Mouse (Mus musculus) mouse embryonic stem cell (cell line): ENCODE results near the gene Btbd16.

Experiments used
- in situ Hi-C, 2 experiments: fragments of 300-500 bp; cut with MboI; formaldehyde crosslinking; loops; 1 replicate in 1 of 2; 3 replicates in 1 of 2; pipeline ENCODE4 v1.14.3; 2019 to 2020; ENCODE audit warnings: low sequenced_read_pairs in 2 of 2, low pct_unique_long_range_greater_than_20kb in 1 of 2, mixed read lengths in 1 of 2; ENCODE audit not compliant: unreplicated experiment in 1 of 2

Gene Btbd16

GRCm38 (mm10) chr7:130837941-130838657 lies 64.2 kb downstream of the Btbd16 start:
- in situ Hi-C loops, result no loop called here

GRCm38 (mm10) chr7:130838658-130839025 lies 64.8 kb downstream of the Btbd16 start:
- in situ Hi-C loops, result no loop called here

- in situ Hi-C loops, result no loop called here
Measured at GRCm38 (mm10) chr7:130839380-130840100, 65.7 kb downstream of the Btbd16 start.

- in situ Hi-C loops, result no loop called here
Measured at GRCm38 (mm10) chr7:130847164-130847718, 73.4 kb downstream of the Btbd16 start.

- in situ Hi-C loops, result no loop called here
Measured at GRCm38 (mm10) chr7:130854684-130855292, 80.9 kb downstream of the Btbd16 start.

GRCm38 (mm10) chr7:130855681-130856080 lies 81.8 kb downstream of the Btbd16 start:
- in situ Hi-C loops, result no loop called here

GRCm38 (mm10) chr7:130857973-130858372 lies 84.1 kb downstream of the Btbd16 start:
- in situ Hi-C loops, result no loop called here

- in situ Hi-C loops, result no loop called here
Measured at GRCm38 (mm10) chr7:130859926-130860325, 86.1 kb downstream of the Btbd16 start.

- in situ Hi-C loops, result no loop called here
Measured at GRCm38 (mm10) chr7:130860721-130861142, 86.9 kb downstream of the Btbd16 start.

- in situ Hi-C loops, result no loop called here
Measured at GRCm38 (mm10) chr7:130862501-130862900, 88.6 kb downstream of the Btbd16 start.

- in situ Hi-C loops, result no loop called here
Measured at GRCm38 (mm10) chr7:130864711-130865110, 90.8 kb downstream of the Btbd16 start.

GRCm38 (mm10) chr7:130865613-130866591 lies 92.0 kb downstream of the Btbd16 start, which contains the start of gene Plekha1:
Gene Plekha1 (plus strand): TSS chr7:130865756.
- in situ Hi-C loops, result no loop called here

GRCm38 (mm10) chr7:130866640-130867039 lies 92.8 kb downstream of the Btbd16 start:
- in situ Hi-C loops, result no loop called here

GRCm38 (mm10) chr7:130867256-130867655 lies 93.4 kb downstream of the Btbd16 start:
- in situ Hi-C loops, result no loop called here
